In genomic region chr5:43081561-43082534, GRCm38 (mm10) we compare ENCODE assay signal across 11 mouse cellular contexts.
A peak's percentile ranks its signal among the peaks of the same experiment; 100 is the strongest.
DNase-seq lines count a peak whose midpoint lies in the region; ATAC-seq and TF ChIP-seq lines count a peak whose summit lies in the region.
"Had no signal": no experiment of that assay in that cellular context is flagged by ENCODE, and none has a peak within 500 bp of the region (broad histone marks: within the 10 kb centered on the region; RNA-seq: fewer than 3 reads in every experiment).

No protein-coding gene starts in this region.

- DNase-seq in heart, embryonic 10.5 days (ENCODE audit: low spot score) = peak; percentile 76
- DNase-seq in heart, adult 8-10 months (ENCODE audit: low spot score) = no peak
- peak; percentile 58 for DNase-seq in midbrain, embryonic 14.5 days
- DNase-seq in midbrain, postnatal 0 days (ENCODE audit: low spot score) = no peak
- no peak for DNase-seq in yolk sac, embryonic 10.5 days (ENCODE audit: low spot score)

- peak overlapping the region; percentile 29; the same call in 1 of the 2 replicates for H3K27ac ChIP-seq in heart, embryonic 10.5 days
- no peak overlapping the region for H3K27ac ChIP-seq in midbrain, embryonic 14.5 days (replicated peaks; ENCODE audit: low read depth, low read length)
- no peak overlapping the region for H3K27ac ChIP-seq in midbrain, postnatal 0 days (ENCODE audit: low read depth, low read length)
- H3K27ac ChIP-seq in stomach, embryonic 16.5 days (ENCODE audit: low read length) = no peak overlapping the region; the same call in 1 of the 2 replicates
- H3K27ac ChIP-seq: neural tube, embryonic 13.5 days had no signal

- no peak overlapping the region for H3K4me2 ChIP-seq in midbrain, embryonic 14.5 days (ENCODE audit: low read length)
- no peak overlapping the region for H3K4me2 ChIP-seq in midbrain, postnatal 0 days (ENCODE audit: low read depth, low read length, poor library complexity, severe bottlenecking)
- H3K4me2 ChIP-seq in stomach, embryonic 16.5 days (ENCODE audit: low read depth, low read length) = no peak overlapping the region
- H3K4me2 ChIP-seq: neural tube, embryonic 13.5 days had no signal

- WGBS in heart, embryonic 10.5 days = 47% methylated on average over 11 of the region's 11 CpGs
- 70% methylated on average over 11 of the region's 11 CpGs for WGBS in midbrain, embryonic 14.5 days
- WGBS in midbrain, postnatal 0 days = 59% methylated on average over 11 of the region's 11 CpGs
- 51% methylated on average over 11 of the region's 11 CpGs for WGBS in stomach, embryonic 16.5 days

- H3K36me3 ChIP-seq in heart, embryonic 10.5 days = no peaks in the 10 kb centered on the region
- H3K36me3 ChIP-seq in midbrain, embryonic 14.5 days (ENCODE audit: control insufficient read depth, insufficient read depth, low read length) = no peaks in the 10 kb centered on the region
- no peaks in the 10 kb centered on the region for H3K36me3 ChIP-seq in midbrain, postnatal 0 days (ENCODE audit: insufficient read depth, low read length)
- no peaks in the 10 kb centered on the region for H3K36me3 ChIP-seq in stomach, embryonic 16.5 days (ENCODE audit: control insufficient read depth, insufficient read depth, low read length)
- H3K36me3 ChIP-seq: neural tube, embryonic 13.5 days had no signal

- no peaks in the 10 kb centered on the region for H3K9me3 ChIP-seq in heart, embryonic 10.5 days
- no peaks in the 10 kb centered on the region for H3K9me3 ChIP-seq in midbrain, embryonic 14.5 days (ENCODE audit: control insufficient read depth, low read length)
- no peaks in the 10 kb centered on the region for H3K9me3 ChIP-seq in midbrain, postnatal 0 days (ENCODE audit: low read length)
- H3K9me3 ChIP-seq in stomach, embryonic 16.5 days (replicated peaks; ENCODE audit: control insufficient read depth, low read length) = no peaks in the 10 kb centered on the region
- H3K9me3 ChIP-seq: neural tube, embryonic 13.5 days had no signal

- ATAC-seq in midbrain, embryonic 14.5 days (ENCODE audit: low FRiP score, low TSS enrichment) = no peak
- no peak for ATAC-seq in midbrain, postnatal 0 days (ENCODE audit: low FRiP score)
- ATAC-seq in hematopoietic stem cell, adult 5-6 weeks (replicated peaks in 1 of 2; ENCODE audit: insufficient read depth in 1 of 2, low FRiP score in 2 of 2, low TSS enrichment in 1 of 2, low read depth in 1 of 2, poor library complexity in 2 of 2, severe bottlenecking in 2 of 2) = peak; percentile 90 to 95
- ATAC-seq in stomach, embryonic 16.5 days (ENCODE audit: insufficient read depth, low FRiP score) = peak; percentile 25; the same call in 1 of the 2 replicates
- ATAC-seq in frontal cortex, adult (ENCODE audit: low TSS enrichment) = no peak
- ATAC-seq: hindbrain, embryonic 16.5 days had no signal

- H3K4me3 ChIP-seq in heart, embryonic 10.5 days = no peak overlapping the region
- no peak overlapping the region for H3K4me3 ChIP-seq in midbrain, embryonic 14.5 days (replicated peaks; ENCODE audit: low read depth, low read length)
- no peak overlapping the region for H3K4me3 ChIP-seq in midbrain, postnatal 0 days (ENCODE audit: low read depth, low read length)
- H3K4me3 ChIP-seq in stomach, embryonic 16.5 days (replicated peaks; ENCODE audit: low read length) = no peak overlapping the region
- H3K4me3 ChIP-seq: erythroblast, embryonic 14.5 days; neural tube, embryonic 13.5 days had no signal

- H3K4me1 ChIP-seq in heart, embryonic 10.5 days = peaks cover 29% of the 10 kb centered on the region
- no peaks in the 10 kb centered on the region for H3K4me1 ChIP-seq in midbrain, embryonic 14.5 days (ENCODE audit: control insufficient read depth, insufficient read depth, low read length)
- no peaks in the 10 kb centered on the region for H3K4me1 ChIP-seq in midbrain, postnatal 0 days (ENCODE audit: insufficient read depth, low read length)
- H3K4me1 ChIP-seq in stomach, embryonic 16.5 days (ENCODE audit: control insufficient read depth, insufficient read depth, low read length) = no peaks in the 10 kb centered on the region
- H3K4me1 ChIP-seq: neural tube, embryonic 13.5 days had no signal

- TF ChIP-seq CTCF in midbrain, postnatal 0 days (IDR thresholded peaks at IDR 0.05) = no peak

- no peak overlapping the region for H3K9ac ChIP-seq in midbrain, embryonic 14.5 days (replicated peaks; ENCODE audit: low read length)
- H3K9ac ChIP-seq in midbrain, postnatal 0 days (replicated peaks; ENCODE audit: low read length, poor library complexity, severe bottlenecking) = no peak overlapping the region
- no peak overlapping the region for H3K9ac ChIP-seq in stomach, embryonic 16.5 days (ENCODE audit: low read length)
- H3K9ac ChIP-seq: neural tube, embryonic 13.5 days had no signal

- H3K27me3 ChIP-seq in heart, embryonic 10.5 days (ENCODE audit: insufficient read depth, poor library complexity, severe bottlenecking) = no peaks in the 10 kb centered on the region
- no peaks in the 10 kb centered on the region for H3K27me3 ChIP-seq in midbrain, embryonic 14.5 days (ENCODE audit: control insufficient read depth, insufficient read depth, low read length)
- no peaks in the 10 kb centered on the region for H3K27me3 ChIP-seq in midbrain, postnatal 0 days (ENCODE audit: insufficient read depth, low read length)
- H3K27me3 ChIP-seq in stomach, embryonic 16.5 days (ENCODE audit: control insufficient read depth, insufficient read depth, low read length) = no peaks in the 10 kb centered on the region
- H3K27me3 ChIP-seq: neural tube, embryonic 13.5 days had no signal

Comparison
In these comparisons a context has a peak if more than half of its experiments do, and no peak if none do; other contexts are left out.
1. DNase-seq: peak in heart, embryonic 10.5 days (single experiment) and midbrain, embryonic 14.5 days (single experiment); none in heart, adult 8-10 months (single experiment), midbrain, postnatal 0 days (single experiment) and yolk sac, embryonic 10.5 days (single experiment).
2. ATAC-seq: peak in hematopoietic stem cell, adult 5-6 weeks (2 of 2) and stomach, embryonic 16.5 days (single experiment); none in midbrain, embryonic 14.5 days (single experiment), midbrain, postnatal 0 days (single experiment) and frontal cortex, adult (single experiment).